Mouse (Mus musculus): ENCODE results near the gene Allc. TPM values are rescaled to one million over a fixed set of nuclear protein-coding genes. Genes with fewer than 3 reads are reported as not detected.
A peak's percentile ranks its signal among the peaks of the same experiment; 100 is the strongest.

Allc gene
- polyA plus RNA-seq, 1 experiment from 2014 or later = 0.18 TPM

- no peak for ATAC-seq (ENCODE audit: low read depth)
- WGBS = 88% methylated on average over 3 of the region's 3 CpGs
These were observed 4.2 kb downstream of the Allc start for GRCm38 (mm10) chr12:28578147-28578546.

GRCm38 (mm10) chr12:28575366-28576070 lies 6.8 kb downstream of the Allc start:
- Histone ChIP-seq H3K4me1 (replicated peaks) (no peaks in the 10 kb centered on the region), H3K4me2 (no peak overlapping the region), H3K9ac (no peak overlapping the region), H3K36me3 (no peaks in the 10 kb centered on the region), H3K27ac (replicated peaks) (no peak overlapping the region), H3K9me3 (no peaks in the 10 kb centered on the region), H3K27me3 (no peaks in the 10 kb centered on the region), H3K4me3 (no peak overlapping the region)
- 78% methylated on average over 6 of the region's 6 CpGs for WGBS
- ATAC-seq (ENCODE audit: low read depth) = no peak

More at GRCm38 (mm10) chr12:28578147-28578546, 4.2 kb downstream of the Allc start:
- Histone ChIP-seq H3K27me3 (no peaks in the 10 kb centered on the region), H3K27ac (replicated peaks) (no peak overlapping the region), H3K36me3 (no peaks in the 10 kb centered on the region), H3K9me3 (no peaks in the 10 kb centered on the region), H3K4me1 (replicated peaks) (no peaks in the 10 kb centered on the region), H3K4me3 (no peak overlapping the region), H3K9ac (no peak overlapping the region), H3K4me2 (no peak overlapping the region)

GRCm38 (mm10) chr12:28572241-28572640 lies 10.1 kb downstream of the Allc start:
- H3K27ac ChIP-seq (replicated peaks) = no peak overlapping the region
- H3K36me3 ChIP-seq = no peaks in the 10 kb centered on the region
- WGBS = 93% methylated on average over 2 of the region's 2 CpGs
- no peaks in the 10 kb centered on the region for H3K27me3 ChIP-seq
- no peak overlapping the region for H3K4me2 ChIP-seq
- no peak for ATAC-seq (ENCODE audit: low read depth)
- no peak overlapping the region for H3K4me3 ChIP-seq
- H3K4me1 ChIP-seq (replicated peaks) = no peaks in the 10 kb centered on the region
- H3K9me3 ChIP-seq = no peaks in the 10 kb centered on the region
- no peak overlapping the region for H3K9ac ChIP-seq

GRCm38 (mm10) chr12:28552299-28552698 lies 30.0 kb downstream of the Allc start, which contains the start of gene Dcdc2c:
Gene Dcdc2c, minus strand, starts transcription at chr12:28552399.
- Histone ChIP-seq H3K4me1 (replicated peaks) (peaks cover 9% of the 10 kb centered on the region), H3K9ac (no peak within 1 kb of the TSS), H3K27me3 (no peaks in the 10 kb centered on the region), H3K36me3 (no peaks in the 10 kb centered on the region), H3K4me2 (0 out of 2 replicates have a peak within 1 kb of the TSS, but pooled peaks have one; percentile 7), H3K4me3 (no peak within 1 kb of the TSS), H3K9me3 (no peaks in the 10 kb centered on the region), H3K27ac (replicated peaks) (peak within 1 kb of the TSS; percentile 54; the same call in 1 of the 2 replicates)
- WGBS = 79% methylated on average over 15 of the region's 15 CpGs
- no peak for ATAC-seq (ENCODE audit: low read depth)

- no peaks in the 10 kb centered on the region for H3K9me3 ChIP-seq
- peaks cover 9% of the 10 kb centered on the region for H3K4me1 ChIP-seq (replicated peaks)
- 0 out of 2 replicates have a peak overlapping the region, but pooled peaks have one; percentile 7 for H3K4me2 ChIP-seq
- 0 out of 2 replicates have a peak, but pooled peaks have one; percentile 15 for ATAC-seq (ENCODE audit: low read depth)
- H3K27me3 ChIP-seq = no peaks in the 10 kb centered on the region
- no peak overlapping the region for H3K4me3 ChIP-seq
- peak overlapping the region; percentile 54; the same call in 1 of the 2 replicates for H3K27ac ChIP-seq (replicated peaks)
- H3K36me3 ChIP-seq = no peaks in the 10 kb centered on the region
- H3K9ac ChIP-seq = no peak overlapping the region
- WGBS = 57% methylated on average over 18 of the region's 18 CpGs
These were observed 30.5 kb downstream of the Allc start for GRCm38 (mm10) chr12:28551775-28552174.

- no peak overlapping the region for H3K27ac ChIP-seq (replicated peaks)
- H3K9me3 ChIP-seq = no peaks in the 10 kb centered on the region
- H3K36me3 ChIP-seq = no peaks in the 10 kb centered on the region
- H3K4me3 ChIP-seq = no peak overlapping the region
- no peak overlapping the region for H3K9ac ChIP-seq
- WGBS = 64% methylated on average over 4 of the region's 4 CpGs
- no peak for ATAC-seq (ENCODE audit: low read depth)
- no peak overlapping the region for H3K4me2 ChIP-seq
- no peaks in the 10 kb centered on the region for H3K27me3 ChIP-seq
- peaks cover 9% of the 10 kb centered on the region for H3K4me1 ChIP-seq (replicated peaks)
These were observed 33.4 kb downstream of the Allc start for GRCm38 (mm10) chr12:28548887-28549286.

- H3K4me1 ChIP-seq (replicated peaks) = no peaks in the 10 kb centered on the region
- 57% methylated on average over 1 of the region's 1 CpGs for WGBS
These were observed 68.0 kb downstream of the Allc start for GRCm38 (mm10) chr12:28514264-28514775.

GRCm38 (mm10) chr12:28509699-28510280 lies 72.5 kb downstream of the Allc start:
- Histone ChIP-seq H3K36me3 (no peaks in the 10 kb centered on the region), H3K27ac (replicated peaks) (no peak overlapping the region), H3K9ac (no peak overlapping the region), H3K4me1 (replicated peaks) (no peaks in the 10 kb centered on the region), H3K4me3 (no peak overlapping the region), H3K9me3 (peaks cover 6% of the 10 kb centered on the region; the same call in 1 of the 2 replicates), H3K27me3 (no peaks in the 10 kb centered on the region), H3K4me2 (no peak overlapping the region)
- no peak for ATAC-seq (ENCODE audit: low read depth)
- 16% methylated on average over 5 of the region's 5 CpGs for WGBS

More at GRCm38 (mm10) chr12:28514264-28514775, 68.0 kb downstream of the Allc start:
- Histone ChIP-seq H3K27me3 (no peaks in the 10 kb centered on the region), H3K27ac (replicated peaks) (no peak overlapping the region), H3K9ac (no peak overlapping the region), H3K36me3 (no peaks in the 10 kb centered on the region), H3K4me2 (no peak overlapping the region), H3K4me3 (no peak overlapping the region), H3K9me3 (peaks cover 6% of the 10 kb centered on the region; the same call in 1 of the 2 replicates)
- ATAC-seq (ENCODE audit: low read depth) = no peak

Other genes starting within 250 kb of the Allc start
- gene Dcdc2c, start 30.1 kb downstream of the Allc start, polyA plus RNA-seq (2015; fragmentation: Nextera tagmentation; extraction: Ambion mirVana) = 0.11 TPM in 1 of 2 replicates, not detected in the other
- gene Colec11, start 40.9 kb upstream of the Allc start, polyA plus RNA-seq (2015; fragmentation: Nextera tagmentation; extraction: Ambion mirVana) = 0.93 and 1.4 TPM in 2 replicates
- gene Rps7, start 53.4 kb upstream of the Allc start, polyA plus RNA-seq (2015; fragmentation: Nextera tagmentation; extraction: Ambion mirVana) = 517 and 523 TPM in 2 replicates
- 23.9 and 25.8 TPM in 2 replicates for gene Rnaseh1, start 67.1 kb upstream of the Allc start, polyA plus RNA-seq (2015; fragmentation: Nextera tagmentation; extraction: Ambion mirVana)
- gene Adi1, start 92.7 kb upstream of the Allc start, polyA plus RNA-seq (2015; fragmentation: Nextera tagmentation; extraction: Ambion mirVana) = 29.6 and 30.5 TPM in 2 replicates
- gene Trappc12, start 167.9 kb upstream of the Allc start, polyA plus RNA-seq (2015; fragmentation: Nextera tagmentation; extraction: Ambion mirVana) = 36.5 and 40.5 TPM in 2 replicates
- 59.9 and 69.6 TPM in 2 replicates for gene Eipr1, start 169.3 kb upstream of the Allc start, polyA plus RNA-seq (2015; fragmentation: Nextera tagmentation; extraction: Ambion mirVana)